Mouse (Mus musculus) bone marrow macrophage, adult 2 months (primary cell): ENCODE data around the gene Cyp2b19. TPM values are rescaled to one million over a fixed set of nuclear protein-coding genes. Genes with fewer than 3 reads are reported as not detected.
"Not testable (repeated sequence)": the region's sequence is repeated elsewhere in the genome, so short reads cannot be mapped to it uniquely, and the experiment has no call there.

Experiments used
- H3K27ac ChIP-seq: 2 replicates; pipeline ENCODE4 v1.5.1; 2012; ENCODE audit warnings: low read depth, low read length; ENCODE audit not compliant: insufficient read depth
- H3K4me1 ChIP-seq: 2 replicates; pipeline ENCODE4 v1.6.1; 2012; ENCODE audit warnings: low read length; ENCODE audit not compliant: control insufficient read depth, insufficient read depth
- H3K4me3 ChIP-seq: 2 replicates; pipeline ENCODE4 v1.5.1; 2012; ENCODE audit warnings: mild to moderate bottlenecking, low read length, moderate library complexity; ENCODE audit not compliant: insufficient read depth
- CTCF ChIP-seq: IDR thresholded peaks from 2 replicates; pipeline ENCODE4 v1.5.1; 2012; ENCODE audit warnings: low read depth, mild to moderate bottlenecking, low read length, moderate library complexity
- POLR2A ChIP-seq: IDR thresholded peaks from 2 replicates; pipeline ENCODE4 v1.6.1; 2012; ENCODE audit warnings: mild to moderate bottlenecking, low read depth, low read length, borderline replicate concordance
- polyA plus RNA-seq: library from polyadenylated mRNA; stranded (reverse); fragments of >200 nt; gene quantifications from 2 replicates; pipeline ENCODE4 v1.2.4, GENCODE M21; 2012; ENCODE audit not compliant: missing spikeins, insufficient read depth, insufficient read length

Gene Cyp2b19
- polyA plus RNA-seq, 1 experiment = not detected

DNA sequence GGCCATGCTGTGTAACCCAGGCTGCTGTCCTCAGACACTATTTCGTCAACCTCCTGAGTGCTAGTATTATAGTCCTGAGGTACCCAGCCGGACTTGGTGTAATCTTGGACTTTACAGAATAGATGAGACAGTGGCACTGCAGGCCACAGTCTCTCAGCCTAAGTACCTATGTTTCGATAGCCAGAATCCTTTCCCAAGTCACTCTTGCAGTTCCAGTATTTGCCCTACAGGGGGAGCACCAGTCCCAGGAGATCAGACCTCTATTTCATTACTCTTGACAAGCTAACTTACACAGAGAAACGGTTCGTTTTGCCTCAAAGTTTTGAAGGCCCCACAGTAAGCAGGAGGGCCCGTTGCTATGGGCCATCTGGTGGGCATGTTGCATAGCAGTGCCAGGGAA lies 21.5 kb downstream of the Cyp2b19 start:
- no peaks in the 10 kb centered on the region for H3K4me1 ChIP-seq
- H3K27ac ChIP-seq = no peak overlapping the region
- peak; percentile 29; the same call in 1 of the 2 replicates for TF ChIP-seq CTCF
- no peak for TF ChIP-seq POLR2A
- no peak overlapping the region for H3K4me3 ChIP-seq

DNA sequence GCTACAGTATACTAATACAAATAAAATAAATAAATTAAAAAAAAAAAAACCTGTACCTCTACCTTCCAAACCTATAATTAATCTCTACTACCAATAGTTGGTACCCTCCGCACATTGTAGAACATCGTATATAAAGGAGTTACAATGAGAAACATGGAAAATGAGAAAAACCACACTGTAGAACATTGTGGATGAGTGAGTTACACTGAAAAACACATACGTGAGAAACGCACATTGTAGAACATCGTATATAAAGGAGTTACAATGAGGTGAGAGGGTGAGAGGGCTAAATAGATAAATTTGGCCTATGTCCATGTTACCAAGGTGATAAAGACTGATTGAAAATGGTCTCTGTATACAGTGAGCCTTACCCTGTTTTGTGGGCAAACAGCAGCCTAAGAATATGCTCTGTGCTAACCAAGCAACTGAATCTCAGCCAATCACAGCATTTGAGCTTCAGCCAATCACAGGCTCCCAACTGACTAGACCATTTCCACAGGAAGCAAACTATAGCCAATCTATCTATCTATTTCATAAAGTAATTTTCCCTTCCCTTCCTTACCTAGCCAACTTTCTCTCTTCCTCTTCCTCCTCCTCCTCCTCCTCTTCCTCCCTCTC lies 23.0 kb downstream of the Cyp2b19 start:
- H3K4me3 ChIP-seq = no peak overlapping the region

DNA sequence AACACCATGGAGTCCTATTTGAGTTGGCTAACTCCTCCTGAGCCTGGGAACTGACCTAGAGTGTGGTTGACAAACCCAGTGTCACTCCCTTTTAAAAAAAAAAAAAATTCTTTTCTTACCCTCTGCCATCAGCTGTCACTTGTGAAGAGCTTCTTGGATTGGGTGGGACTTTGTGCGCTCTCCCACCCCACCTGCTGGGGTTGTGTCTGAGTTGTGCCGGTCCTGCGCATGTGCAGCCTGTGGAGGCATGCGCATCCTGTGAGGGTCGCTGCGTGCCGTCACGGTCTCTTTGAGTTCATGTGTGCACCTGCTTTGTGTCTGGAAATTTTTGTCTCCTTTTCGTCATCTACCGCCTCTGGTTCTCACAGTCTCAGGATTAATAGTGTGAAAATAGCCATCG lies 23.6 kb downstream of the Cyp2b19 start:
- Histone ChIP-seq H3K4me1 (no peaks in the 10 kb centered on the region), H3K27ac (no peak overlapping the region), H3K4me3 (no peak overlapping the region)
- no peak for TF ChIP-seq POLR2A
- no peak for TF ChIP-seq CTCF

More for the DNA sequence above, 23.0 kb downstream of the Cyp2b19 start:
- no peak overlapping the region for H3K27ac ChIP-seq
- TF ChIP-seq CTCF = no peak
- TF ChIP-seq POLR2A = no peak
- H3K4me1 ChIP-seq = no peaks in the 10 kb centered on the region

DNA sequence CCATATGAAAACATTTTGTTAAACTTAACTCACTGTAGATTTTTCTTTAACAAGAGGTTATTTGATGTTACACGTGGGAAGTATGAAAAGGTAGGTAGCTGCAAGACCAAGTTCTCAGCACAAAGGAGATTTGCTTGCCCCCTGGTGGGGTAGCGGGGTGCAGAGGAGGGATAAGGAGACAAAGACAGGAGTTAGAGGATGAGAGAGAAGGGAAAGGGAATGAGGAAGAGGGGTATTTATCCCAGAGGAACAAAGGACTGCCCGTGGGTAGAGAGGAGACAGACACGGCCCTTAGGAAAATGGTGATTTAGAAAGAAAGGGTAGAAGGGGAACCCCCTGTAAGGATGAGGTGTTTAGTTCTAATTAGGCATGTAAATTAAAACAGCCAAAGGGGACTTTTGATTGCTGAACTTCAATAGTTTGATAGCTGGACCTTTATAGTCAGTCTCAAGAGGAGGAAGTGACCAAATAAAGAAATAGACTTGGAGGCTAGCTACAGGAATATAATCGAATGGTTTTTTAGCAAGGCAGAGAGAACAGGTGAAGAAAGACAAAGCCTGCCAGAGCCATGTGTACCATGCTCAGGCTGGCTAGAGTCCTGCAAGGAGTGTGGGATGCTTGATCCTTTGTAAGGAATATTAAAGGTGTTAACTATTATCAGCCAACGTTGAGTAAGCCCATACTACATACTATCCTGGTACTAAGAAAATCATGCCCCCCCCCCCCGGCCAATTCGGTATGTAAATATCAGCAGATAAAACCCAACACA lies 24.2 kb downstream of the Cyp2b19 start:
- Histone ChIP-seq H3K4me1 (no peaks in the 10 kb centered on the region), H3K27ac (no peak overlapping the region), H3K4me3 (no peak overlapping the region)
- no peak for TF ChIP-seq POLR2A
- TF ChIP-seq CTCF = no peak

DNA sequence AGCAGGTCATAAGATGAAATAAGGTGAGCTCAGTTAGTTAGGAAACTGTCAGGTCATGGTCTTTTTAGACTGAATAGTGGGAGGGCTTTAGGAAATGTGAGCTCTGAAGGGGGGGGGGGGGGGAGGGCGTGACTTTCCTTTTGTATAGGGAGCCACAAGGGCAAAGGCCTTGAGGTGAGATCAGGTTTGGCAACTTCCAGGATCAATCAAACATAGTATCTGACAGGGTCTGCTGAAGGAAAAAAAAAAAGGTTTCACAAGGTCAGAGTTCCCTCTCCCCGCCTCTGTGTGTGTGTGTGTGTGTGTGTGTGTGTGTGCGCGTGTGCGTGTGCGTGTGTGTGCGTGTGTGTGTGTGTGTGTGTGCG lies 24.8 kb downstream of the Cyp2b19 start:
- H3K4me1 ChIP-seq = no peaks in the 10 kb centered on the region
- no peak overlapping the region for H3K4me3 ChIP-seq
- TF ChIP-seq POLR2A (no peak), CTCF (no peak)
- no peak overlapping the region for H3K27ac ChIP-seq

DNA sequence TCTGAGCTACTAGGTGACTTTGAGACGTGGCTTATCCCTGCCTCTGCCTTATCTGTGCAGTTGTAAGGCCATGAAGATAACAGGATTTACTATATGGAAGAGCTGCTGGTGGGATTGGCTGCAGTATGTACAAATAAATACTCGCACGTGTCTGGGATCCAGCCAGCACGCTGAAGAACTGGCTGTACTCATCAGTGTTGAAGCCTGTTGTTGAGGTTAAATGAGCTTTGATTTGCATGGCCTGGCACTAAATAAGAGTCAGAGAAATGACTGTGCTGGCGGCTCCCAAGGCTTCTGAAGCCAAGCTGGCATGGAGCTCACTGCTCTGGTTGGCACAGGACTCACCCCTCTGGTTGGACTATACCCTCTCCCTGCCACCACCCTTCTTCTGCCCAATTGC lies 26.2 kb downstream of the Cyp2b19 start:
- H3K4me3 ChIP-seq = no peak overlapping the region
- no peak overlapping the region for H3K27ac ChIP-seq
- H3K4me1 ChIP-seq = no peaks in the 10 kb centered on the region
- TF ChIP-seq CTCF = no peak
- no peak for TF ChIP-seq POLR2A

DNA sequence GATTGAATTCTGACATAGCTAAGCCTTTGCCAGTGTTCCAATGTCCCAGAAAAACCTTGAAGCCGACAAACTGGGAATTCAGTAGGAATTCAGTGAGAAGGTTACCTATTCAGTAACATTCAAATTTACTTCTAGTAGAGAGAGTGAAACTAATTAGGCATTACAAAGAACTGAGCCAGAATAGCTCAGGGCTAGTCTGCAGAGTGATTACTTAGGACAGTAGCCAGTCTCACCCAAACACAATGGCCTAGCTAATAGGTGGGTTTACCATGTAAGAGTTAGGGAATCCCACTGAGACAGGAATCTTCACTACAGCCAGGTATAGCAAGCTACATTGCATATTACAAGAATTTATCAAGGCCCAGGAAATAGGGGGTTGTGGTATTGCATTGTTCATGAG lies 29.1 kb downstream of the Cyp2b19 start:
- H3K4me3 ChIP-seq, H3K27ac ChIP-seq, H3K4me1 ChIP-seq: not testable (repeated sequence)

DNA sequence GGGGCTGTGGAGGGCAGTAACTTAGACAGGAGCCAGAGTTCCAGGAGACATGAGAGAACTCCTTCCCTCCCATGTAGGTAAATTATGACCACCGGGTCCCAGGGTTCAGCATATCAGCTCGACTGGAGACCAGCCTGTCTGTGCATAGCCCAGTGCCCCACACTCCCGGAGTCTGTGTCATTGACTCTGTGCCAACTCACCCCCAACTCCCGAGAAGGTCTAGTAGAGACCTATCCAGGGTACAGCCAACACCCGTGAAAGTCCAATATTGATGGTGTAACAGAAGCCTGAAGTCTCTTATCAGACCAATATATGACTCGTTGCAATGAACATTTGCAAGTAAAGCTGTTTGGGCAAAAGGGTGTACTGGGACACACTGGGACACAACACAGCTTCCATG lies 33.0 kb downstream of the Cyp2b19 start:
- no peak overlapping the region for H3K27ac ChIP-seq
- no peak overlapping the region for H3K4me3 ChIP-seq
- TF ChIP-seq POLR2A (no peak), CTCF (no peak)
- H3K4me1 ChIP-seq = no peaks in the 10 kb centered on the region

DNA sequence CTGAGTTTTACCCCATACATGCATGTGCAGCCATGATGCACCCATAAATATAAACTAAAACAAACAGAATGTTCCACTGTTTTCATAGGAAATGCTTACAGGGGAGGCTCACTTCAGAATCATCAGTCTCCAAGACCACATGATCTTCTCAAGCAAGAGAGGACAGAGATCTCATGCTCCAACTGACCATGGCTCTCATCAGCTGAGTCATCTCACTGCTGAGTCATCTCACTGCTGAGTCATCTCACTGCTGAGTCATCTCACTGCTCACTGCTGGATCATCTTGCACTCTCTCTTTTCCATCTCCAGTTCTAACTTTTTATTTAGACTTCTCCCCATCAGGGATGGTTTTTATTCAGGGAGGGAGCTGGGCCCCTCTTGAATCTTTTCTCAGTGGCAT lies 43.2 kb downstream of the Cyp2b19 start:
- Histone ChIP-seq H3K4me1 (no peaks in the 10 kb centered on the region), H3K4me3 (no peak overlapping the region), H3K27ac (no peak overlapping the region)
- no peak for TF ChIP-seq CTCF
- TF ChIP-seq POLR2A = no peak

DNA sequence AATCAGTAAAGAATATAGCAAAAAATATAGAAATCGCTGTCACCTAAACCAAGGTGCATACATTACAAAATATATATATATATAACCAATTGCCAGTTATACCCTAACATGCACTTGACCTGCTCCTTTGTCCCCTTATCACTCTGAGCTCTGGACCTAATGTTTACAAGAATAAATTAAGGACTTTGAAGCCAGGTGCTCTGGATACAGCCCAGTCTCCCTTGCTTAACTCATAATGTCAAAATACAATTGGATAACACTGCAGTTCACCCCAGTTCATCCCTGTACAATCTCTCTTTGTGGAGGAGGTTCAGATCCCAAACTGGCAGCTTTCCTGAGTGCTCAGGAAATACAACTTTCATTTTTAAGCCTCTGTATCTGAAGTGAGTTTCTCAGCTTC lies 44.1 kb downstream of the Cyp2b19 start:
- Histone ChIP-seq H3K4me1 (no peaks in the 10 kb centered on the region), H3K27ac (no peak overlapping the region), H3K4me3 (no peak overlapping the region)
- no peak for TF ChIP-seq CTCF
- TF ChIP-seq POLR2A = no peak

DNA sequence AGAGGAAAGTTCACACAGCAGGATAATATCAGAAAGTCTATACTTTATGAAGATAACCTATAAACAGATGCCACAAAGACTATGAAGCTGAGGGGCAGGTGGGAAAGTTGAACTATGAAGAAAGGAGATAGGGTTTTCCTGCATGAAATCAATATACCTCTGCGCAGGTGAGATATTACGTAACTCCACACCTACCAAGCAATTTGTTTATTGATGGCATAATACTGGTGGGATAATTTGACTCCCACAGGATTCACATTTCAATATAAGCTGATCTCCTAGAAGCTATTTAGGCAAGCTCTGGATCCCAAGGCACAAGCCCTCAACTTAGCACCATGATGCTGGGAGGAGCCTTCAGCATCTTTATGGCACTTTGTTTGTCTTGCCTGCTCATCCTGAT lies 51.6 kb downstream of the Cyp2b19 start, which contains the start of gene Cyp2g1:
Cyp2g1 (plus strand) TSS at position 301 of the 400 bp plus-strand sequence.
- TF ChIP-seq POLR2A (no peak), CTCF (no peak)
- H3K4me1 ChIP-seq = no peaks in the 10 kb centered on the region
- H3K27ac ChIP-seq = no peak within 1 kb of the TSS
- no peak within 1 kb of the TSS for H3K4me3 ChIP-seq

Other genes with a start within 250 kb of the Cyp2b19 start
- gene Nlrp9a, start 222.1 kb upstream of the Cyp2b19 start, polyA plus RNA-seq = not detected in 2 replicates
- not detected in 2 replicates for gene Vmn1r185, start 138.7 kb upstream of the Cyp2b19 start, polyA plus RNA-seq
- not detected in 2 replicates for gene Cyp2b23, start 70.7 kb upstream of the Cyp2b19 start, polyA plus RNA-seq
- not detected in 2 replicates for gene Cyp2g1, start 51.8 kb downstream of the Cyp2b19 start, polyA plus RNA-seq
- gene Cyp2a5, start 78.2 kb downstream of the Cyp2b19 start, polyA plus RNA-seq = not detected in 2 replicates
- gene Cyp2a22, start 182.2 kb downstream of the Cyp2b19 start, polyA plus RNA-seq = 0.23 TPM in 1 of 2 replicates, not detected in the other